Mouse (Mus musculus) liver, adult (tissue): ENCODE results near the gene Gmds.

Experiments used
- GATA4 ChIP-seq: IDR thresholded peaks from 2 replicates; pipeline ENCODE4 v1.6.1; 2014; ENCODE audit warnings: mild to moderate bottlenecking, low read length; ENCODE audit not compliant: insufficient replicate concordance

Gmds gene

GRCm38 (mm10) chr13:31915748-31916147 is 422.8 kb downstream of the Gmds start:
- TF ChIP-seq GATA4: no peak

GRCm38 (mm10) chr13:31914901-31915587 is 423.5 kb downstream of the Gmds start:
- TF ChIP-seq GATA4: no peak

- no peak for TF ChIP-seq GATA4
Measured at GRCm38 (mm10) chr13:31911956-31912355, 426.6 kb downstream of the Gmds start.

DNA sequence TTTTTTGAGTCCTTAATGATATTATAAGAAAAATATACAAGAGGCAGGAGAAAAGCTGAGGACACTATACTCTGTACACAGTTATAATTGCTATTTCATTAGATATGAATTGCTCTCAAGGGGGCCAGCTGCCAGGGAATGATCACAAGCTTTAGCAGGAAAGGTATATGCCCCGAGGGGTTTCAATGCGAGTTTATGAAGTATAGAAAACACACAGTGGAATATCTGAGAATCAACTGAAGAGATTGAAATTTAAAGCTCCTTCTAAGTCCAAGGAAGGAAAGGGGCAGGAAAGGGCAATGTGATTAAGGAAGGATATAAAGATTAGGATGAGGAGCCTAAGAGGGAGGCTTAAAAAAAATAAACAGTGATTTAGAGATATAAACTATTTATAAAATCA is 427.2 kb downstream of the Gmds start:
- TF ChIP-seq GATA4: no peak

DNA sequence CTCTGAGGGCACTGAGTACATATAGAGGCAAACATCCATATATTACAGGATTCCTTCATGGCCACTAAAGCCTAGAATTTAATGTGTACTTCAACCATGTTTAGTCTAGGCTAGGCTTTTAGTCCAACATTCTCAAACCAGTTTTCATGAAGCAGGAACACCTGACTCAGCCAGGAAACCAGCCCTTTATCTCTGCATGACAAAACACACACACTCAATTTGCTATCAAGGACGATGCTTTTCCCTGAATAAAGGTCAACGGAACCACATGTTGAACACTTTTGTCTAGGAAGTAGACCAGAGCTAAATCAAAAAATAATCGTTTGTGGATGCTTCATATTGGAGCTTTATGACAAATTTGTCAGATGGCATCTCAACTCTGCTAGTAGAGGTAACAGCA is 429.5 kb downstream of the Gmds start:
- no peak for TF ChIP-seq GATA4

DNA sequence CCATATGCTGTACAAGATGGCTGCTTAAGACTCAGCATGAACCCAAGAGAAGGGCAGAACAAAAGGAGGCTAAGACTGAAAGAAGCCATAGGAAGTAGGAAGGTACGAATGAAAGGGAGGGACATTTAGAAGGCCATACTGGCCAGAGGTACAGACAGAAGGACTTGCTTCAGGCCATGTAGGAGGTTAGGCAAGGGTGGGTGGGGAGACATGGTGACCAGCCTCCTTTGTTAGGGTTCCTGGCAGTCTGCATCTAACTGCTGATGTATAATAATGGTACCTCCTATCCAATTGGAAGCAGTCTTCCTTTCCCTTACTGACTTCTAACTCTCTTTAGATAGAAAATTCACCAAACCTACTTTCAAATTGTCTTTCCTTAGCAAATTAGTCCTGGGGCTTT is 432.0 kb downstream of the Gmds start:
- no peak for TF ChIP-seq GATA4

DNA sequence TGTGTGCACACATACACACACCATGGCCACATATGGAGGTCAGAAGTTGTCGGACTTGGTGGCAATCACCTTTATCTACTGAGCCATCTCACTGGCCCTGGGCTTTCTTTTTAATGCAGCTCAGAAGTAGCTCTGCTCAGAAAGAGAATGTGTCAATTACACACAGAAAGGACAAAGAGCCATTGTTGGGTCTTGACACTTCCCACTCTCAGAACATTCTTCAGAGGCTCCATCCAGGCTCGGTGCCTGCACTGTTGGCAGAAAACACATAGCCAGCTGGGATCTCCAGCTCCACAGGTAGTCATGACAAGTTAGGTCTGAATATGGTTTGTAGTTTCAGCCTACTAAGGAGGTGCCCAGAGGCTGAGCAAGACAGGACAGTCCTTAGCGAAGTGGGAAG is 438.3 kb downstream of the Gmds start:
- no peak for TF ChIP-seq GATA4

GRCm38 (mm10) chr13:31899392-31899791 is 439.1 kb downstream of the Gmds start:
- no peak for TF ChIP-seq GATA4

GRCm38 (mm10) chr13:31897493-31897892 is 441.0 kb downstream of the Gmds start:
- TF ChIP-seq GATA4: no peak

GRCm38 (mm10) chr13:31894511-31894910 is 444.0 kb downstream of the Gmds start:
- TF ChIP-seq GATA4: no peak

- TF ChIP-seq GATA4: no peak
Measured at GRCm38 (mm10) chr13:31892913-31893514, 445.5 kb downstream of the Gmds start.

GRCm38 (mm10) chr13:31888500-31888899 is 450.0 kb downstream of the Gmds start:
- TF ChIP-seq GATA4: no peak

DNA sequence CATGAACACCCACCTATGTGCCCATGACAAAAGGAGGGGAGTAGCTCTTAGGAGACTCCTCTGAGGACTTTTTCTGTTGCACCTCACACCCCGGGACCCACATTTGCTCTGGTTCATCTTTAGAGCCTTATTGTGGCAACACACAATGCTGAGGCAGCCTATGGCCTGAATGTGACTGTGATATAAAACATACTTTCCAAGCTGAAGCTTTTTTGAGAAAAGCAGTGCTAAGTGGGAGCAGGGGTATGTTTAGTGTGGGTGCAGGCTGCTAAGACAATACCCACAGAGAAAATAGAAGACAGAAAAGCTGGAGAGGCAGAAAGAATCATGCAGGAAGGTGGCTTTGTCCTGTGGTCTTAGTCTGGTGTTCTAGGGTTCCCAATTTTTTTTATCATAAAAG is 452.8 kb downstream of the Gmds start:
- no peak for TF ChIP-seq GATA4

DNA sequence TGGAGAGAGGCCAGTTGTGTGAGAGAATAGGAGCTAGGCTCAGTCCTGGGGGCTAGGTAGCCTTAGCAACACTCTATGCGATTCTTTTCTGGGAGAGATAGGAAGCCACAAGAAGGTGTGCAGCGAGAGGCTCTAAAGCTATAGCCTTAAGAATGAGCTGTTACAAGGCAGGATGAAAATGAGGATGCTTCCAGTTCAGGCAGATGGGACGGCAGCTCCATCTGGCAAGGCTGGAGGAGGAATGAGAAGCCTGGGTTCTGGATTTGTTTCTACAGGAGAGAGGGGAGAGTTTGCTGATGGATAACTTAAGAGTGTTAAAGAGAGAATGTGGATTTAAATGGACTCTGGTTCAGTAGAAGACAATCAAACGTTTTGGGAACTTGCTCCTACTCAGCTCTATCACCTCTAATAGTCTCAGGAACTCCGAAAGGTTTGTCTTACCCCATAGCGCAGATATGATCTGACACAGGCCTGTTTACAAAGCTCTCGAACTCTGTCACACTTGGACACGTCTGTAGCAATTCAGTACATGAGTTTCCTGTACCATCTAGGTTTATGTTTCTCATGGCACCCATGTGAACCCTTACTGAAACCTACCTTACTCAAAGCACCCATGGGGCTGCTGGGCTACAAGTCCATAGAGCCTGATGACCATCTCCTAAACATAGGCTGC is 459.6 kb downstream of the Gmds start:
- no peak for TF ChIP-seq GATA4

DNA sequence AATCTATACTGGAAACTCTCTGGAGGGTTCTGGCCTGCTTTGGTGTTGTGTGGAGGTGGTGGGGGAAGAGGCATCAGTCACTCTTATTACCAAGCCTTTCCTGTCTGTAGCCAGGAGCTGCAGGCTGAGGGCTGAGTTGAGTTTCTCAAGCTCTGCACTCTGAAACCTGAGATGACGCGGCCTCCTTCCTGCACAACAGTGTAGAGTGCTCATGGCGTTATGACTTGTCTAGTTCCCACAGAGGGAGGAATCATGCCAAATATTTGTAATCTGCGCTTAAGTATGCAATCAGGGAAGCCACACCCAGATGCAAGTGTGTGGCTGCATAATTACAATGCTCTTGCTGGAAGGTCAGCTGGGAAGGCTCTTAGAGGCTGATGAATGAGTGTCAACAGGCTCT is 461.5 kb downstream of the Gmds start:
- no peak for TF ChIP-seq GATA4

- no peak for TF ChIP-seq GATA4
Measured at GRCm38 (mm10) chr13:31874427-31874826, 464.1 kb downstream of the Gmds start.

DNA sequence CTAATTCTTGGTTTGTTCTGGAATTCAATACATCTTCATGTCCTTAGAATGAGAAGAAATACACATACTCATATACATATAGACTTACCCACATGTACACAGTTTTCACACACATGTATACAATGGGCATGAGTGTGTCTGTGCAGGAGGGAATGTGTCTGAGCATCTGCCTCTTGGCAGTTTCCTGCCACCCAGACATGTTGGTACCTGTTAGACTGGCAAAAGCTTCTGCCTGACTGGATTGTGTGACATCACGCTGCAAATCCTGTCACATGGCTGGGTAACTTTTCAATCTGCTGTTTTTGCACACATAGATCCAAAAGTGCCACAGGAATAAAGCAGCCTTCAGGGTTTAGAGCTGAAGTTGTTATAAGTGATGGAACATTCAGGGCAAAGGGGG is 465.3 kb downstream of the Gmds start:
- TF ChIP-seq GATA4: no peak

DNA sequence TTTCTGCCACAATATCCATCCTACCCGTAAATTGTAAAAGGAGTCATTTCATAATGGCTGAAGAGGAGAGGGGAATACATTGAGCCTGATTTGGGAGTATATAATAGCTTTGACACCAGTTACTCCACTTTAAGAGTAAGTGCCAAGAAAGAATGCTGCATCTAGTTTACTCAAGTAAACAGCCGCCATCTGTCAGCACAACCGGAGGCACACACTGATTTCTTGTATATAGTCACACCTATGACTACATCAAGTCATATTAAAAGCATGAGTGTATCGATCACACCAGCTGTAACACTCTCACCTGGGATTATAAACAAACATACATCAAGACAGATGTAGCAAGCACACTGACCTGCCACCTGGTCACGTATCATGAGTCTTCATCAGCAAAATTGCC is 473.8 kb downstream of the Gmds start:
- TF ChIP-seq GATA4: no peak
